Mouse (Mus musculus): ENCODE data around the gene Abcc2.

GRCm38 (mm10) chr19:43770584-43770983, 11.4 kb upstream of the Abcc2 start:
- TF ChIP-seq POLR2A (IDR thresholded peaks at IDR 0.05; ENCODE audit: extremely low read depth, insufficient read depth, low read length): no peak
- no peak for TF ChIP-seq CTCF (IDR thresholded peaks at IDR 0.05; ENCODE audit: low read depth, low read length)

Data from liver, adult 2 months (tissue).